Mouse (Mus musculus) frontal cortex, postnatal 14 days (tissue): ENCODE measurements around the gene Gm3448.

Source experiments
- DNase-seq, 2 experiments: peaks; one replicate each; pipeline ENCODE4 v3.0.0; 2022; ENCODE audit warnings: low spot score in 2 of 2

The Gm3448 gene

GRCm38 (mm10) chr17:14959979-14960378 is 81.4 kb downstream of the Gm3448 start:
- no peak for DNase-seq

DNA sequence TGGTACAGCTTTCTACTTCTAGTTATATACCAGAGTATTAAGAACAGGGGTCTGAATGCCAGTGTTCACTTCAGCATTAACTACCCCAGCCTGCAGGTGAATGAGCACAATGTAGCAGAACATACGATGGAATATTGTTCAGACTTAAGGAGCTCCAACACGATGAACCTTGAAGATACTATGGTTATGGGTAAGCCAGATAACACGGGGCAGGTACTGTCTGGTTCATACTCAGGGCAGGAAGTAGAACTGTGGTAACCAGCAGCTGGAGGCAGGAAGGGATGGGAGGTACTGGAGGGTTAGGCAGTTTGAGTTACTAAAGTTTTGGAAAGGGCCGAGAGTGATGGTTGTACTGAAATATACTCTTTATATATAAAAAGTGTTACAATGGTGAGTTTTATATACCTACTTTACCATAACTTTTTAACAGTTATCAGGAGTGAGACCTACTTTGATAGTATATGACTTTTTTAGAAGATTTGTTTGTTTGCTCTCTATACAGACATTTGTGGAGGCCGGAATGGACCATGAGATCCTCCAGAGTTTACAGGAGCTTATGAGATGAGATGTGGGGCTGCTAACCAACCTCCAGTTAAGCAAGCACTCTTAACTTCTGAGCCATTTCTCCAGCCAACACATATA is 82.5 kb downstream of the Gm3448 start:
- DNase-seq = no peak

DNA sequence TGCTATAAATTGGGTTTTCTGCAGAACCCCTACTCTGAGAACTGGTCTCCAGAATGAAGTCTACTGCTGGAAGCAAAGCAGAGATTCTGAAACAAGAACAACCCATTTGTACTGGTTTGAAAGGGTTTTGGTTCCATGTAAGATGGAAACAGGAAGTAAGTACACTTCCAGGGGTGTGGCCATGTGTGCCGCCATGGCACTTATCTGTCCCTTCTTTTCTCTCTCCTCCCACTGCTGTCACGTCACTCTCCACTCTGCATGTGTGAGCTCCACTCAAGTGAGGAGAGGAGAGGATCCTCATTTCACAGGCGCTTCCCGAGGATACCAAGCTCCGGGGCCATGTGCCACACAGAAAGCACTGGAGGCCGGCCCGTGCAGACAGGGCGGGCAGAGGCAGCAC is 87.9 kb downstream of the Gm3448 start:
- DNase-seq = no peak

- DNase-seq = no peak
Measured at GRCm38 (mm10) chr17:14949161-14949827, 92.0 kb downstream of the Gm3448 start.
